Mouse (Mus musculus): ENCODE data around the gene Rapgef5. TPM values are rescaled to one million over a fixed set of nuclear protein-coding genes. Genes with fewer than 3 reads are reported as not detected.
A peak's percentile ranks its signal among the peaks of the same experiment; 100 is the strongest.
"Not testable (repeated sequence)": the region's sequence is repeated elsewhere in the genome, so short reads cannot be mapped to it uniquely, and the experiment has no call there.

Gene Rapgef5
- polyA plus RNA-seq, 1 experiment from 2014 or later: 15.3 TPM

DNA sequence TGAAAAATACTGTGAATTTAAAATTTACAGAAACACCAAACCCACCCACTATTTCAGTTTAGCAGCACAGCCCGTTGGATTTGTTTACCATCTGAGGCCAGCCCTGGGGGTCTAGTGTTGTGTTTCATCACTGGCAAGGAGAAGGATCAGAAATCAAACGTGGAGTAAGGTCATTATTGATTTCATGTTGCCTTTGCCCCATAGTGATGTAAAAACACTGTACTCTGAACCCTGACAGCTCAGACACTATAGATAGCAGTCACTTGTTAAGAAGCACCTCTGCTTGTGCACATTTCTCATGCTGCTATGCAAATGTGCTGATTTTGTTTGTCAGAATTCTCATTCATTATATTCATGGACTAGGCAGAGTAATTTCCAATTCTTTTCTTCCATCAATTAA lies 265.1 kb downstream of the Rapgef5 start:
- no peaks in the 10 kb centered on the region for H3K27me3 ChIP-seq
- H3K36me3 ChIP-seq: no peaks in the 10 kb centered on the region
- H3K9me3 ChIP-seq (replicated peaks): no peaks in the 10 kb centered on the region
- H3K4me3 ChIP-seq: no peak overlapping the region
- WGBS: 43% methylated on average over 2 of the region's 2 CpGs
- H3K27ac ChIP-seq: no peak overlapping the region
- no peak overlapping the region for H3K9ac ChIP-seq
- ATAC-seq (replicated peaks; ENCODE audit: insufficient number of reproducible peaks, insufficient read depth, low FRiP score, low read depth): no peak
- H3K4me2 ChIP-seq: no peak overlapping the region
- no peaks in the 10 kb centered on the region for H3K4me1 ChIP-seq (replicated peaks)

DNA sequence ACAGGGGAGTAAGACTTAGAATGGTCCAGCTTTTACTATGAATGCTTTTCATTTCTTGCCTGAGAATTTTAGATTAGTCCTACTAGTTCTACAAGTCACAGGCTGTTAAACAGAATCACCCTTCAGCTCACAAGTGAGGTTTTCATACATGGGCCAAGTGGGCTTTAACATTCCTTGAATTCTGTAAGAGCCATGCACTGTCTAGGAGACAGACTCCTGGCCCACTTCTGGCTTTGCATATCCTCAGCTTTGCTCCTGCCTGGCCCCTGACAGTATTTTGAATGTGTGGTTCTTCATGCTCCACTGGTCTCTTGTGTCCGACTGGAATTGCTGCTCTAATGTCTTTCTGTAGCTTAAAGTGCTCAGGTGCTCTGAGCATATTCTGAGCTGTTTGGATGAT lies 267.1 kb downstream of the Rapgef5 start:
- Histone ChIP-seq H3K27ac (no peak overlapping the region), H3K9ac (no peak overlapping the region), H3K9me3 (replicated peaks) (no peaks in the 10 kb centered on the region), H3K4me2 (no peak overlapping the region), H3K4me3 (no peak overlapping the region), H3K4me1 (replicated peaks) (peaks cover under 1% of the 10 kb centered on the region; the same call in 1 of the 2 replicates), H3K27me3 (no peaks in the 10 kb centered on the region), H3K36me3 (no peaks in the 10 kb centered on the region)
- ATAC-seq (replicated peaks; ENCODE audit: insufficient number of reproducible peaks, insufficient read depth, low FRiP score, low read depth): no peak
- 47% methylated on average over 1 of the region's 1 CpGs for WGBS

DNA sequence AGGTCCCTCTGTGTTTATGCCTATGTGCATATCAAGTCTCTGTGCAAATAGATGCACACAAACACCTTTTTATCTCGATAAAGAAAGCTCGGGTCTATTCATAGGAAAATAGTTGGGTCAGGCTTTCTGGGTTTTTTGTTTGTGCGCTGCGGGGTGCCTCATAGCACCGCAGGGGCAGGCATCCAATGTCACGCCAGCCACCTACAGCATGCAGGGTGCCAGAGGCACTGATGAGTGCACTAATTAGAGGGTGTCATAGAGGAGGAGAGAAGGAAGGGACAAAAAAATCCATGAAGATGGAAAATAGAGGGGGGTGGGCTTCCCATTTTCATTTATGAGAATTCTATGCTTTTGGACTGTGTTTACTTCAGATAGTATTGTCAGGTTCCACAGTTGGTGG lies 270.3 kb downstream of the Rapgef5 start:
- H3K4me3 ChIP-seq: no peak overlapping the region
- no peaks in the 10 kb centered on the region for H3K9me3 ChIP-seq (replicated peaks)
- H3K27me3 ChIP-seq: no peaks in the 10 kb centered on the region
- no peak overlapping the region for H3K9ac ChIP-seq
- whole genome bisulfite sequencing: 38% methylated on average over 6 of the region's 6 CpGs
- H3K36me3 ChIP-seq: no peaks in the 10 kb centered on the region
- ATAC-seq (replicated peaks; ENCODE audit: insufficient number of reproducible peaks, insufficient read depth, low FRiP score, low read depth): no peak
- H3K4me1 ChIP-seq (replicated peaks): peaks cover 4% of the 10 kb centered on the region; the same call in 1 of the 2 replicates
- no peak overlapping the region for H3K4me2 ChIP-seq
- H3K27ac ChIP-seq: no peak overlapping the region

DNA sequence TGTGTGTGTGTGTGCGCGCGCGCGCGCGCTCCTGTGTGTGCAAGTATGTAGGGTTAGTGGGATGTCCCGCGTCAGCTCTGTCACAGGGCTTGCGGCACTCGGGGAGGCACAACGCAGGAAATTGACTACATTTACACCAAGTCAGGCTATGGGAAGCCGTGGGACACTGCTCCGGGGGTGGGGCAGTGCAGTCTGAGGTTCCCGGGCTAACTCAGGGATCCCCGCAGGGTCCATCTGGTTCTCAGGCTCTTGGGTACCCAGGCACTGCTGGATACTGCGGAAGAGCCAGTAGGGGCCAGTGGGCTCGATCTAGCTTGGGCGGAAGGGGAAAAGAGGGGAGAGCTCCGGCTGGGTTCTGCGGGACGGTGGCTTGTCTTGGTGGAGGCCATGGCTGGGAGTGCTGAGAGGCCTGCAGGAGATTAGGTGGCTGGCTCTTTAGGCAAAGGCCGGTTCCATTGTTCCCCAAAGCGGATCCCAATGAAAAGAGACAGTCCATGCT lies 272.3 kb downstream of the Rapgef5 start:
- Histone ChIP-seq H3K27ac (no peak overlapping the region), H3K27me3 (no peaks in the 10 kb centered on the region), H3K9ac (no peak overlapping the region), H3K4me1 (replicated peaks) (peaks cover 4% of the 10 kb centered on the region; the same call in 1 of the 2 replicates), H3K36me3 (no peaks in the 10 kb centered on the region), H3K4me3 (peak overlapping the region; percentile 40), H3K4me2 (peak overlapping the region; percentile 73), H3K9me3 (replicated peaks) (no peaks in the 10 kb centered on the region)
- 14% methylated on average over 24 of the region's 24 CpGs for WGBS
- ATAC-seq (replicated peaks; ENCODE audit: insufficient number of reproducible peaks, insufficient read depth, low FRiP score, low read depth): 0 out of 2 replicates have a peak, but pooled peaks have one; percentile 39

DNA sequence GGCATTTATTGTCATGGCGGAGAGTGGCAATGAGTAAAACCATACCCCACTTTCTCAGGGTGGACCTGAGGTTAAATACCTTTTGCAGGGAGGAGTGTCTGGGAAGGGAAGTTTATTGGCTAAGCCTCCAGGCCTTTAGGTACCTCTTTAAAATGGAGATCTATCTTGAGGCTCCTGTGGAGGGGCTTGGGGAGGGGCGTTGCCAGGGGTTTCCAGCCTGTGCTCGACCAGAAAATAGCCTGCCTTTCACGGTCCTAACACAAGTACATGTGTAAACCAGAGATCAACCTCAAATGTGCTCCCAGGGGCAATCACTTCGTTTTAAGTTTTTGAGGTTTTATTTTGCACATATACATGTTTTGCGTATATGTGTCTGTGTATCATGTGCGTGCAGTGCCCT lies 272.7 kb downstream of the Rapgef5 start:
- H3K9ac ChIP-seq: no peak overlapping the region
- ATAC-seq (replicated peaks; ENCODE audit: insufficient number of reproducible peaks, insufficient read depth, low FRiP score, low read depth): no peak
- peaks cover 4% of the 10 kb centered on the region; the same call in 1 of the 2 replicates for H3K4me1 ChIP-seq (replicated peaks)
- H3K36me3 ChIP-seq: no peaks in the 10 kb centered on the region
- H3K27me3 ChIP-seq: no peaks in the 10 kb centered on the region
- no peak overlapping the region for H3K27ac ChIP-seq
- no peaks in the 10 kb centered on the region for H3K9me3 ChIP-seq (replicated peaks)
- H3K4me3 ChIP-seq: no peak overlapping the region
- H3K4me2 ChIP-seq: 0 out of 2 replicates have a peak overlapping the region, but pooled peaks have one; percentile 73
- 45% methylated on average over 7 of the region's 7 CpGs for WGBS

DNA sequence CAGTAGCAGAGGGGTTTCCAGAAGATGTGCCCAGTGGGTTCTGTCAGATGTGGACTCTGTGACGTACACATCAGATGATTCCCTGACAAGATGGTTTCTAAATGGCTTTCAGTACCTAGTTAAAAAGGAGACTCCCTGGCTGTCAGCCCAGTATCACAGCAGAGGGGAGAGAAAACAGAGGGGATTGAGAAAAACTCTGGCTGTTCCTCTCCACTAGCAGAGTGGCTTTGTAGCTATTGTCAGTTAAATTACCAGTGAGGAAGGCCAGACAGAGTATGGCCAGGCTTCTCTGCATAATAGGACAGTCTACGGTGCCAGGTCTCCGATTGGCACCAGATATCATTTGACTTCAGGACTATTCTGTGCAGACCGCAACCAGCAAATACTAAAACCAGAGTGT lies 279.0 kb downstream of the Rapgef5 start:
- Histone ChIP-seq H3K9ac (no peak overlapping the region), H3K27me3 (no peaks in the 10 kb centered on the region), H3K4me3 (no peak overlapping the region), H3K4me1 (replicated peaks) (no peaks in the 10 kb centered on the region), H3K4me2 (no peak overlapping the region), H3K9me3 (replicated peaks) (no peaks in the 10 kb centered on the region), H3K27ac (no peak overlapping the region), H3K36me3 (no peaks in the 10 kb centered on the region)
- 73% methylated on average over 4 of the region's 4 CpGs for WGBS
- ATAC-seq (replicated peaks; ENCODE audit: insufficient number of reproducible peaks, insufficient read depth, low FRiP score, low read depth): no peak

DNA sequence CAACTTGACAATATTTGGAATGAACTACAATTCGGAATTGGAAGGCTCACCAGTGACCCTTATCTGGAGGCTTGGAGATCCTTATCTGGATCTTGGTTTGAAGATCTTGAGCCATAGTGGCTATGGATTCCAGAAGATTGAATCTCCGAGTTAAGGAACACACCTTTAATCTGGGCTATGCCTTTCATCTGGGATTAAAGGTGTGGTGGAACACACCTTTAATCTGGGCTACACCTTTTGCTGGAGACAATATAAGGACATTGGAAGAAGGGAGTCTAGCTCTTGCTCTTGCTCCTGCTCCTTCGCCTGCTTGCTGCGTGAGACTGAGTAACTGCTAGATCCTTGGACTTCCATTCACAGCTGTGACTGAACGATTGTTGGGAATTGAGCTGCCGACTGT lies 287.7 kb downstream of the Rapgef5 start, which contains the start of gene Cdca7l:
Gene Cdca7l (plus strand): TSS at position 301 of the 400 bp plus-strand sequence.
- not testable (repeated sequence) for H3K36me3 ChIP-seq; H3K9ac ChIP-seq; H3K4me3 ChIP-seq; H3K27me3 ChIP-seq; H3K27ac ChIP-seq; H3K4me2 ChIP-seq; H3K9me3 ChIP-seq (replicated peaks); H3K4me1 ChIP-seq (replicated peaks); ATAC-seq (replicated peaks; ENCODE audit: insufficient number of reproducible peaks, insufficient read depth, low FRiP score, low read depth)
- WGBS: 75% methylated on average over 1 of the region's 6 CpGs

DNA sequence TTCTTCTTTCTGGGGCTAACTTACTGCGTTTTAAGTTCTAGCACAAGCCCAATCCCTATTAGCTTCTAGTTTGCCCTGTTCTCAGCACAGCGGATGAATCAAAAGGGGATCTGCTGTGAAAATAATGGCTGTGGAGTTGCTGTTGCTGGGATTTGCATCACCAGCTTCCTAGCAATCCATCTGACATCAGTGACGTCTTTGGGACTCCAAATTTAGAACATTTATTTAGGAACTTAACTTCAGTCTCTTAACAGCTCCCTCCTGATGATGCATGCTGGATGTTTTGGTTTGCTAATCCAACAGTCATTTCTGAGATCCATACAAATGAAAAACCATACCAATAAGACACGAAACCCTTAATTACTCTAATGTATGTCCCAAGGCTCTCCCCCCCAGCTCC lies 289.3 kb downstream of the Rapgef5 start:
- H3K36me3 ChIP-seq: no peaks in the 10 kb centered on the region

DNA sequence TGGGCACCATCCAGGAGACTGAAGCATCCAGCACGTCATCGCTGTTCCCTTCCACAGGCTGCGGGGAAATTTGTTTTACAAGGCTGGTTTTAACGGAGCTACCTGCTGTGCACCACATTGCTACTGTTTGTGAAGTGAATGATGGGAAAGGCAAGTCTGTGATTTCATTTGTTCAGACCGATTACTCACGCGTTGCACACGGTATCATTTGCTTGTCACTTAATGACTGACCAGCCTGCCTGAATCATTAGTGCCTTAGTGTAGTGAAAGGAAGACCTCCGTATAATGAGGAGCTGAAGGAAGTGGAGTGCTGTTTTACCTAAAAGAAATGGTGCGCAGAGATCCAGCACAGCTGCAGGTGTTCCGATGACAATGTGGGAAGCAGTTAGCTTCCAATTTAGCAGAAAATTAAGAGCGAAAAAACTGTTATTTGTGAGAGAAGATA lies 289.8 kb downstream of the Rapgef5 start:
- Histone ChIP-seq H3K27ac (no peak overlapping the region), H3K9ac (no peak overlapping the region), H3K9me3 (replicated peaks) (no peaks in the 10 kb centered on the region), H3K4me1 (replicated peaks) (no peaks in the 10 kb centered on the region), H3K36me3 (no peaks in the 10 kb centered on the region), H3K4me3 (no peak overlapping the region), H3K4me2 (no peak overlapping the region), H3K27me3 (peaks cover 8% of the 10 kb centered on the region; the same call in 1 of the 2 replicates)
- no peak for ATAC-seq (replicated peaks; ENCODE audit: insufficient number of reproducible peaks, insufficient read depth, low FRiP score, low read depth)
- WGBS: 63% methylated on average over 12 of the region's 12 CpGs

More for the DNA sequence above, 289.3 kb downstream of the Rapgef5 start:
- no peak for ATAC-seq (replicated peaks; ENCODE audit: insufficient number of reproducible peaks, insufficient read depth, low FRiP score, low read depth)
- Histone ChIP-seq H3K9me3 (replicated peaks) (no peaks in the 10 kb centered on the region), H3K27ac (no peak overlapping the region), H3K27me3 (peaks cover 8% of the 10 kb centered on the region; the same call in 1 of the 2 replicates), H3K4me3 (no peak overlapping the region), H3K4me2 (no peak overlapping the region), H3K9ac (no peak overlapping the region), H3K4me1 (replicated peaks) (no peaks in the 10 kb centered on the region)
- WGBS: 67% methylated on average over 4 of the region's 4 CpGs

DNA sequence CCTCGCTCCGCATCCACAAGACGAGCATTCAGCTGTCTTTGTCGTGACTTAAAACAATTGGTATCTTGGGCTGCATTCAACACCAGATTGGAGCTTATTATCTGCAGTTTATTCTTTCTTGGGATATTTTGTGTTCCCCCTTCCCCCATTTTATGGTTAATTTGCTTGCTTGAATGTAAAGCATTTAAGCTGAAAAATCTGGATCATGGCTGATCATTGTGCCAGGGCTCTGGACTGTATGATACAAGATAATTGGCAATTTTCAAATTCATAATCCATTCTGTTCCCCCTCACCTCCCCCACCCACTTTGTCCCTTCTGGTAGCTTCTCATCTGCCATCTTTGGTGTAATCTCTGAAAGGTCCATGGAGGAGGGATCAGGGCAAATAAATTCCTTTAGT lies 290.2 kb downstream of the Rapgef5 start:
- H3K27ac ChIP-seq: no peak overlapping the region
- no peaks in the 10 kb centered on the region for H3K9me3 ChIP-seq (replicated peaks)
- ATAC-seq (replicated peaks; ENCODE audit: insufficient number of reproducible peaks, insufficient read depth, low FRiP score, low read depth): no peak
- H3K36me3 ChIP-seq: no peaks in the 10 kb centered on the region
- H3K4me2 ChIP-seq: no peak overlapping the region
- H3K27me3 ChIP-seq: peaks cover 8% of the 10 kb centered on the region; the same call in 1 of the 2 replicates
- 78% methylated on average over 4 of the region's 4 CpGs for WGBS
- no peaks in the 10 kb centered on the region for H3K4me1 ChIP-seq (replicated peaks)
- no peak overlapping the region for H3K9ac ChIP-seq
- no peak overlapping the region for H3K4me3 ChIP-seq

DNA sequence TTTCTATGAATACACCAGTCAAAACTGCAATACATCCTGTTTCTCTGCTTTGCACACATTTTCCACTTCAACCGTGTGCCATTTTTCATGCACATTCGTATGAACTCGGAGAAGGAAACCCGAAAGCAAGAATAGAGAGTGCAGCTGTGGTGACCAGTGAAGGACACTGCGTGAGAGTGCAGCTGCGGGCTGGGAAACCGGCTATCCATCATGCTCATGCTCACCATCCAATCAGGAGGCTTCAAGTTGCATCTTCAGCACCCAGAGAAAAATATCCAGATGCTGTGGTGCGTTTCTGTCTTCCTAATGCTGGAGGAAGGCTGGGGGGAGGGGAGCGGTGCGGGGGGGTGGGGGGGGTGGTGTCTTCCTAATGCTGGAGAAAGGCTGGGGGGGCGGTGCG lies 291.4 kb downstream of the Rapgef5 start:
- no peak overlapping the region for H3K9ac ChIP-seq
- H3K27ac ChIP-seq: no peak overlapping the region
- no peaks in the 10 kb centered on the region for H3K9me3 ChIP-seq (replicated peaks)
- no peak for ATAC-seq (replicated peaks; ENCODE audit: insufficient number of reproducible peaks, insufficient read depth, low FRiP score, low read depth)
- H3K4me1 ChIP-seq (replicated peaks): no peaks in the 10 kb centered on the region
- 33% methylated on average over 10 of the region's 12 CpGs for WGBS
- H3K36me3 ChIP-seq: no peaks in the 10 kb centered on the region
- H3K4me3 ChIP-seq: no peak overlapping the region
- no peak overlapping the region for H3K4me2 ChIP-seq
- peaks cover 8% of the 10 kb centered on the region; the same call in 1 of the 2 replicates for H3K27me3 ChIP-seq

Measured in heart, embryonic 15.5 days (tissue).